Mouse (Mus musculus) layer of hippocampus, adult 18-20 months (tissue): Measurements from ENCODE around the gene 1700010I14Rik. TPM values are rescaled to one million over a fixed set of nuclear protein-coding genes. Genes with fewer than 3 reads are reported as not detected.
A peak's percentile ranks its signal among the peaks of the same experiment; 100 is the strongest.

ENCODE experiments used
- DNase-seq, 2 experiments: peaks; one replicate each; pipeline ENCODE4 v3.0.0; 2022; ENCODE audit warnings: low spot score in 2 of 2
- long read RNA-seq: library from polyadenylated mRNA; stranded (forward); transcript quantifications from one replicate; pipeline ENCODE4 v2.0.0, GENCODE M21; 2021
- total RNA-seq, 2 experiments: library from RNA; stranded (reverse); gene quantifications; 2 replicates each; pipeline ENCODE4 v1.2.3; 2021

Gene 1700010I14Rik
- total RNA-seq, result 1 to 10 TPM; 1.6 to 1.7 TPM
- long read RNA-seq, partial matches to known transcripts, result 1 of 2 reads
- long read RNA-seq, other reads (novel, unspliced or antisense), result 1 of 2 reads

DNA sequence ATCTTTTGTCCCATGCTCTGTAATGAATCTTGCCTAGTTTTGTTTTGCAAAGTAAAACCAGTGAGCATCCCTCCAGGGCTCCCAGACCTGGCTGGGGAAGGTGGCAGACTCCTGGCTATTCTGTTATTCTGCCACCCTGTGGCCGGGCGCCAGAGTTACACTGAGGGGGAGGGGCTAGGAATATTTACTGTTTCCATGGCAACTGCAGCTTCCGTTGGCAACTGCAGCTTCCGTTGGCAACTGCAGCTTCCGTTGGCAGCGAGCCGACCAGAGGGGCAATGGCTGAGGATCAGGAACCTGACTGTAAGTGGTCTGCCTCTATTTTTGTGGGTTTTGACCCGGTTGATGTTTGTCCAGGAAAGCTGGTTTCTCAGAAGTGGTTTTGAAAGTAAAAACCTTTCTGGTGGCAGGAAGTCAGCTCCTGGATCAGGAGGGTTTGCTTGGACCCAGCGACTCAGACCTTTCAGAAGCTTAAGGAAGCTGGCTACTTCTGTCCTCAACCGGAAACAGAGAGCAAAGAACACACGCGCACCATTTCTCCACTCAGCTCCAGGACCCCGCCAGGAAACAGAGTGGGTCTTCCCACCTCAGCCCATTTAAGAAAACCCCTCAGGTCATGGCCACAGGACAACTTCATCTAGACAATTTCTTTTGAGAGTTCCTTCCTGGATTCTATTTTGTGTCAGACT is at the start of gene 1700010I14Rik:
1700010I14Rik (plus strand) TSS at position 215 of the 689 bp plus-strand sequence.
- peak; percentile 83 to 93 for DNase-seq

DNA sequence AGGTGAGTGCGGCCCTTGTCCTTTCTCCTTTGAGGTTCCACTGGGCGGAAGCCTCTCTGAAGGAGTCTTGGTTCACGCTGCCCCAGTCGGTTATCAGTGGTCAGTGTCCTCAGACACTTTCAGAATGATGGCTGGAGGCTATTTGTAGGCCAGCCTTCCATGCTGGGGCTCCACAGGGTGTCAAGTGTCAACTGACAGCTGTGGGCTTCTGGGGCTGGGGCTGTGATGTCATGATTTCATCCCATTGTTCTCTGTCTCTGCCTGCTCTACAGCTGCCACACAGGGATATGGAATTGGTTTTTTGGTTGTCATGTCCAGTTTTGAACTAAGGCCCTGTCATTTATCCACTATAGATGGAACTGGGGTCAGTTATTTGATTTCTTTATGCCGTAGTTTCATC is 36.5 kb upstream of the 1700010I14Rik start:
- no peak for DNase-seq

- DNase-seq, result no peak
Observed at GRCm38 (mm10) chr17:8952951-8953350, 35.2 kb upstream of the 1700010I14Rik start.

- DNase-seq, result no peak
Observed at GRCm38 (mm10) chr17:8958125-8958524, 30.0 kb upstream of the 1700010I14Rik start.

DNA sequence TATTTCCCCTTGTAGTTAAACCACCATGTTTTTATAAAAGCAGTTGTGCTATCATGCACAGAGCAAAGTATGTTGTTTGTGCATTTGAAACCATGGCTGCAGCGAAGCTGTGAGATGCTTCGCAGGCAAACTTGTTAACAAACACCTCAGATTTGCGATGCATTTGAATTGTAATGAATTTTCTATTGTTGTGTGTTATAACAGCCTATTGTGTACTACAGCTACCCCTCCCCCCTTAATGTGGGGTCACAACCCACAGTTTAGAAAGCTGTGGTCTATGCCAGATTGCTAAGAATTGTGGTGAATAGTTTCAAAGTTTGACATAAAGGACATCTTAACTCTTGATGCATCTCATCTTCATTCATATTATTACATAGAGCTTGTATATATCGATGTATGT is 27.7 kb upstream of the 1700010I14Rik start:
- no peak for DNase-seq

DNA sequence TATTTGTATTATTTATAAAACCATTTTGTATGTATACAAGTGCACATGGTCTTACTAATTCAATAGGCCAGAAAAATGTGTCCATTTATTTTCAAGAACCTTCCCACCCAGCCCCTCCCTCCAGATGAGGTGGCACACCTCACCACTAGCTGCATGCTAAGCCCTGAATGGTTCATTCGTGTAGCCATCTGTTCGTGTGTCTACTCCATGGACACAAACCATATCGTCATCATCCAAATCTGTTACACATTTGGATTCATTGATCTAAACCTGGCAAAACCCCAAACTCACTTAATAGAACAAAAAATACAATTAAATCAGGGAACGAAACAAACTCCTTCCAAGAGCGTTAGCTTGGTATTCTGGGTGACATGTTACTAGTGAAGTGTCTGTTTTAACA is 27.0 kb upstream of the 1700010I14Rik start:
- peak in 1 of 2 experiments; percentile 38 for DNase-seq

- no peak for DNase-seq
Observed at GRCm38 (mm10) chr17:8961644-8962043, 26.5 kb upstream of the 1700010I14Rik start.

GRCm38 (mm10) chr17:8965177-8965576 is 23.0 kb upstream of the 1700010I14Rik start:
- DNase-seq, result no peak

- DNase-seq, result no peak
Observed at GRCm38 (mm10) chr17:8972152-8972854, 15.8 kb upstream of the 1700010I14Rik start.

- DNase-seq, result no peak
Observed at GRCm38 (mm10) chr17:8973331-8973730, 14.8 kb upstream of the 1700010I14Rik start.

GRCm38 (mm10) chr17:8974423-8974822 is 13.7 kb upstream of the 1700010I14Rik start:
- DNase-seq, result no peak

DNA sequence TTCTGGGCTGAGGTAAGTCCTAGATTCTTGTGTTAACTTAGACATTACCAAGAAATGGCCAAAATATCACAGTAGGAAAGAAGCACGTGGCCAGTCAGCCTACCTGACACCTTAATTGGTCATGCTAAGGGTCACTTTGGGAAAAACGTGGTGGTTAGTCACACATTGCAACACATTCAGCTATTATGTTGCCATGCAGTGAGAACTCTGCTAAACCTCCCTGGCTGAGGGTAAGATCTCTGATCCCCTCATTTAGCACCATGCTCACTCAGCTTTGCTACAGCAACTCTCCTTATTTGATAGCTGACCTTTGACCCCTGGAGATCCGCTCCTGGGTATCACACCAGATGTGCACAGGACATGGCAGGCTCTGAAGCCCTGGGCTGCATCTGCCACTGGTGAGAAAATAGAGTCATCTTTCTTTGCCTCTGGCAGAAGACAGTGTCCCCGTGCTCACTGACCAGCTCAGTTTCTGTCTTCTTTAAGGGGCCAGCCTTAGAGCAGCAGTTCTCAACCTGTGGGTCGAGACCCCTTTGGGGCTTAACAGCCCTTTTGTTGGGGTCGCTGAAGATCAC is 13.2 kb upstream of the 1700010I14Rik start:
- no peak for DNase-seq

DNA sequence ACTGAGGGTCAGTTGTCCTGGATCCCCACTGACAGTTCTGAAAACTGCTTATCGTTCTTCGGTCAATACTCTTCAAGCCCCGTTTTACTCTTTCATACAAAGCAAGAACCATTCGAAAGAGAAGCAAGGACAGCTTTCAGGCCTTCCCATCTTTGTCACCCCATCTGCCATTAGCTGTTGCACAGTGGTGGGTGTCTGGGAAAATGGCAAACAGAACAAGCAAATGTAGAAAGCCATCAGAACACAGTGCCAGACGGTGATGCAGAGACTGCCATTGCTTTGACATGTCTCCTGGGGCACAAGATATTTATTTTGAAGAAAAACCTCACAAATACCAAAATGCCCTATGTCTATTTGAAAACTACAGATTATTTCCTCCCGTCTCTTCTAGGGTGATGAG is 11.4 kb upstream of the 1700010I14Rik start:
- peak in 1 of 2 experiments; percentile 65 for DNase-seq

GRCm38 (mm10) chr17:8977271-8977670 is 10.9 kb upstream of the 1700010I14Rik start:
- no peak for DNase-seq

DNA sequence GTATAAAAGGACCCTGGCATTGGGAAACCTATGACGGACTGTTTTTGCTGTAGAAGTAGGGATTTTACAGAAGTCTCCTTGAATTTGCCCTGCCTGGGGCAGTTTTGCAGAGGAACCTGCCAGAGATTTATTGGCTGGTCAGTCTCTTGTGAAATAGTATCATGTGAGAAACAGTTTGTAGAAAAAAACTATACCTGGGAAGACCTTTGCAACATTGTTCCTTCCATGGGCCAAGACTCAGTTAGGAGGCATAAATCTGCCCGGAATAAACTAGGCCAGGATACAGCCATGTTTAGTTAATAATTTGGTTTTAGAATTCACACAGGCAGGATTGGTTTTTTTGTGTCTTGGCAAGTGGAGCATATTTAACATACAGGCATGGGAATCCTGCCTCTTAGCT is 4.6 kb upstream of the 1700010I14Rik start:
- no peak for DNase-seq

DNA sequence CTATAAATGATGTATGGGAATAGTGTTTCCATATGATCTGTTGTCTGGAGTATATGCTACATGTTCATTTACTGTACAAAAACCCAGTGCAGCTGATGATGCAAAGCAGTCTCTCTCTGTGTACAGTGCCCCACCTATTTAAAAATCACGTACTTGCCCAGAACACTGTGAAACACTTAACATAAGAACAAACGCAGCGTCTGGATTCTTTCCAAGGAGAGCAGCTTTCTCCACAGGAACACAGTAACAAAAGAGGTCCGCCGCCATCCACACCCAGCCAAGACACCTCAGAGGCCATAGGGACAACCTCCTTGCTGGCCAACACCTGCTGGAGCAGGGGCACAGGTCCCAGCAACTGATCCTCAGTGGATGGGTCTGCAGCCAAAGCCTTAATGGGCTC is 2.4 kb upstream of the 1700010I14Rik start:
- peak in 1 of 2 experiments; percentile 59 for DNase-seq

DNA sequence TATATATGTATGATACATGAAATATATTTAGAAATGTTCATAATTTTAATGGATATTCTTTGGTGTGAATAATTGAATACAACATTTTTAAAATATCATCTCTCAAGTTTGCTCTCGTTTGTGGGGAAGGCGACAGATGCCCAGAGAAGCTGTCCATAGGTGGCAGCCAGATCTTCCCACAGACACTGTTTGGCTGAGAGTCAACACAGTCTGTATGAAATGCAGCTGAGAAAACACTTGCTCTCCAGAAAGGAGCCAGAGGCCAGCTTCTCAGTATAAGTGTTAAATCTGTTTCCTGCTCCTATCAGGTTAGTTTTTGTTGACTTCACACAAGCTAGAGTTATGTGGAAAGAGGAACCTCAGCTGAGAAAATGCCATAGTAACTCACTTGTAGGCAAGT is 1.6 kb upstream of the 1700010I14Rik start:
- peak; percentile 60 to 81 for DNase-seq

DNA sequence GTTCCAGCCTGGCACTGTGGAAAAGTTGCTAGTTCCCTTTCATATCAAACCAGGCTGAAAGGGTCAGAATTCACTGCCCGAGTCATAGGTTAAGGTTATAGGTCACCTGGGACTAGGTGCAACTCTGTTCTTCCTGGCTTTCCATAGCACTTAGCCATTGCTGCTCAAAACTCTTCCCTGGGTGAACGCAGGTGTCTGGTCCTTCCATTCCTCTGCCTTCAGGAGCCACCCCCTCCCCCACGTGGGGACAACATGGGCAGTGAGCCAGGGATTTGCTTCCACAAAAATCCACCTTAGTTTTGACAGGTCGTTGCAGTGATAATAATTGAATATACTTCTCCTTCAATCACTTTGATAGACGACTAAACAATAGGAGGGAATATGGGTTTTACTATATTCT is 764 bp upstream of the 1700010I14Rik start:
- DNase-seq, result no peak

DNA sequence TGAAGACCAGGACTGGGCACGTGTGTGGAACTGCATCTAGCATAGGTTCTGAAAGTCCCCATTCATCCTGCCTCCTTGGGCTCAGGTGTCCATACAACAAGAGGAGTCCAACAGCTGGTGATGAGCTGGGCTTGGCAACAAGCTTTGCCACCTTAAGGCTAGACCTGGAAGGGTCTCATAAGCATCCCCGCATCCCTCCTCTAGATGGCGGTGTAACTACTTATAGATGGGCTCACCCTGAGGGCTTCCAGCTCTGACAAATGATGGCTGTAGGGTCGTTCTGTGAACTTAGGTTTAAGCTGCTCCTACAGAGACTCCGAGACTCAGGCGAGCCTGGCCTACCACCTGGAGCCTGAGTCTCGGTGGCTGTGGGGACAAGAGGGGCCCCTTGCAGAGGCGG is 3.0 kb downstream of the 1700010I14Rik start:
- DNase-seq, result peak in 1 of 2 experiments; percentile 59

- no peak for DNase-seq
Observed at GRCm38 (mm10) chr17:8995344-8995743, 7.2 kb downstream of the 1700010I14Rik start.

DNA sequence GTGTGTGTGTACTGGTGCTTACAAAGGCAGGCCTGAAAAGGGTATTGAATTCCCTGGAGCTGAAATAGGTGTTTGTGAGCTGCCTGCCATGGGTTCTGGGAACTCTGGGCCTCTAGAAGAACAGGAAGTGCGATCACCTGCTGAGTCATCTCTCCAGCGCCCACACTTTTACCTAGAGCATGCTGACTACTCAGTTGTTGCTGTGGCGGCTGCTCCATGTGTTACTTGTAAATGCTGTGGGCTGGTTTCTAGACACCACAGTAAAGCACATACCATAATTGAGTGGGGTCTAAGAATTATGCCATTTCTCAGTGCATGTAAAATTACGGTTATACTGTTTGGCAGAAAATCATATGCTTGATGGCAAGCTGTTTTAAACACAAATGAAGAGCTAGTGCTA is 14.3 kb downstream of the 1700010I14Rik start:
- no peak for DNase-seq

DNA sequence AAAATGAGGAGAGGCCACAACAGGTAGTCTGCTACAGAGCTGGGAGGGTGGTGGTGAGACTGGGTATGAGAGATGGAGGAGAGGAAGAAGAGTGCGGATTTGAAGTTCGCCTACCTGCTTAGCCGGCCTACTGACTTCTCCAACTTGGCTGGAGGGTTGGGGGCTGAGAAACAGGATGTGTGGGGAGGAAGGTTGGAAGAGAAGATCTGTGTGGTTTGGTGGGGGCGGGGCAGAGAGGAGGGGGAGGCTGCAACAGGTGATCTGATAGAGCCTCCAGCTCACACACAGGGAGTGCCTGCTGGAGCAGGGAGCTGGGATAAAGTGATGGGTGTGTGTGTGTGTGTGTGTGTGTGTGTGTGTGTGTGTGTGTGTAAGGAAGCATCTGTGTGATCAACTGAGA is 16.4 kb downstream of the 1700010I14Rik start:
- no peak for DNase-seq
